Mouse (Mus musculus): ENCODE results near the gene Lgi4.

Gene Lgi4

DNA sequence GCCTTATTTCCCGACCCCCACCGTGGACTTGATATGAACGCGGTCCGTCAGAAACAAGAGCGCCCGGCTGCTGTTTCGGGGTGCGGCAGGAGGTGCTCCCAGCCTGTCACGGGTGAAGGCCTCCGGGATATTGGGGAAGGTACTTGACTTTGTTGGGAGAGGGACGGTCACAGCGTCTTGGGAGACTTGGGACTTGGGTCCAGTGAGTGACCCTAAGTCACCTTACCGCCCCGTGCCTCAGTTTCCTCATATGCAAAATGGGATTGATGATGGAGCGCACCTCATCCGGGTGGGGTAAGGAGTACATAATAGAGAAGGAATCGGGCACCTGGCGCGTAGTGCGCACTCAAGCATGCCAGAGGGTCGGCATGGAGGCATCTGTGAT is 6.9 kb upstream of the Lgi4 start:
- no peak for DNase-seq (ENCODE audit: low spot score)

DNA sequence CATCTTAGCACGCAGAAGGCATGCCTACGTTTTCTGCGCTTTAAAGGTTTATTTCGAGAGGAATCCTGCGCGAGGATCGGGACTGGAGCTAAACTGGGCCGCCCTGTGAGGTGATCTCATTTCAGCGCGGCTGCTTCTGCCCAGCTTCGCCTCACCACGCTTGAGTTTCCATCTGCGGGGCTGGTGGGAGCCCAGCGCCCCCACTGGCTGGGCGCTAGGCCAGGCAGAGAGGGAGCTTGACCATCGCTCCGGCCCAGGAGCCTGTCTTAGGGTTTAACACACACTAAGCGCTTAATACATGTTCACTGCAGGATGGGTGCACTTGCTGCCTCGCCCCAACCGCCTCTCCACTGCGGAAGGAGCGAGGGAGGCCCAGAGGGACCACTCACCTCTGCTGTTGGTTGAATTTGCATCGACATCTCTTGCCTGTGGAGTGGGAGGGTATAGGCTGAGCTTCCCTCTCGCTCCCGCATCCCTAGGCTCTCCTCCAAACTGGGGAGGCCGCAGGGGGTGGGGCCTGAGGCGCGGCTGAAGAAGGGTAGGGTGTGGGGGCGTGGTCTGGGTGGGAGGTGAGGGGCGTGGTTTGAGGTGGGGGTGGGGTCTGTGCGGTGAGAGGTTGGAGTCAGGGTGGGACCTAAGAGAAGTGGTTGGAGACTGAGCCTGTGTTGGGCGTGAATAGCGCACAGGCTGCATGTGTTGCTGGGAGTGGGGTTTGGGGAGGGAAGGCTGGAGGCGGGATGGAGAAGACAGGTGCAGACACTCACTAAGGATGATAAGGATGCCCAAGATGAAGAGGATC is 6.3 kb upstream of the Lgi4 start:
- DNase-seq (ENCODE audit: low spot score): no peak

DNA sequence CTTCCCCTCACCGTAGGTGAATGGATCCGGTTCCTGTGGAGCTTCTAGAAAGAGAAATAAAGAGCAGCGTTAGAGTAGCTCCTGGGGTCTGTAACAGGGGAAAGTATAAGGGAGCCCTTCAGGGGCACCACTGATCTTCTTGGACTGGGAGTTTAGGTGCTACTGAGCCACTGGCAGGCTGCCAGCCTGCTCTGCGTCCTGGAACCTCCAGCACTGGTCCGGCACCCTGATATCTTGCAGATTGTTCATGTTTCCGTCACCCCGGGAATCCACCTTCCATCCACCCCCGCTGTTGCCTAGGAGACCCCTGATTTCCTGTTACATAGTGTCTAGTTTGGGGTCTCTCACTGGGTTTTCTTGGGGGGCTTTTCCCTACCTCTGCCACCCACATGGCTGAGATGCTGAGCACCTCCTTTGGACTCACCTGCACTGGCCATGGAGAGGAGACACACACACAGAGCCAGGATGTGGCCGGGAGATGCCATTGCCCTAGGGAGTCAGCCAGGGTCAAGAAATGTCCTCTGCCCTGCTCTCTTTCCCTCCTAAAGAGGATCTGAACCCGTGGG is 5.2 kb upstream of the Lgi4 start:
- DNase-seq (ENCODE audit: low spot score): no peak

DNA sequence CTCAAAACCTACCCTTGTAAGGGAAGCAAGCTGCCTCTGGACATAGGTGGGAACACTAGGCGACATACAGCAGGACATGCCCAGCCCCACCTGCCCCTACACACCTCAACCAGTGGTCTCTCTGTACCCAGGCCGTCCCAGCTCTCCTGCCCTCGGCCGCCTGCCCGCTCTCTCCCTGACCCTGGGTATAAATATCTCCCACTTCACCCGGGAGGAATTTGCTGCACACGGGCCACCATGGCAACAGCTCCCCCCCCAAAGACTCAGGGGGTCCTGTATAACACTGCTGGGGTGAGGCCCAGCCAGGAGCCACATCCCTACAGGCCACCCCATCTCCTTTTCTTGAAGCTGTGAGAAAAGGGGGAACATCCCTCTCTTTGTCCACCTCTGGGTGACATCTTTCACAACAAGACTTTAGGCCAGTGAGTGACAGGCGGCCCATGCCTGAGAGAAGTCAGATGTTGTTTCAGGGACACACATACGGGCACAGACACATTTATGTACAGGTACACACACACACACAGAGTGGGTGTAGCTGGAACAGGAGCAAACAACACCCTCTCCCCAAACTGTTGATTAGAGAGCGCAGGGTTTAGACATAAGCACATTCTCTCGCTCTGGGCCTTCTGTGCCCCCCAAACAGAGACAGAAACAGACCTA is 4.4 kb upstream of the Lgi4 start:
- DNase-seq (ENCODE audit: low spot score): no peak

DNA sequence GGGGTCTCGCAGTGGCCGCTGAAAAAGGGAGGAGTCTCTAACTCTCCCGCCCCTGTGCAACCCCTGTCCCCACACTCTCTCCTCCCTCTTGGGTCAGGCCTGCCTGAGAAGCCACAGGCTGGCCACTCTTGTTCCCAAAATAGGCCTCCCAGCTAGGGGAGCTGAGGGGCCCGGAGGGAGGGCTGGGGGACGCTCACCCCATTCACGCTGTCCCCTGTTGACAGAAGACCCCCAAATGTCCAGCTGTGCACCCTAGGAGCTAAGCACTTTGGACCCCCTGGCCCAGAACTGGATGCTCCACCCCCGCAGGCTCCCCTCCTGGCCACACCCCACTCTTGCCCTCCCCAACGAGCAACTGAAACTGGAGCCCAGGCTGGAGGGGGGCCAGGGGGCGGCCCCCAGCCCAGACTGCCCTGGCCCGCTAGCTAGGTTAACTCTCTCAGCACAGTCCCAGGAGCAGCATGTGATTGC is 3.8 kb upstream of the Lgi4 start:
- DNase-seq (ENCODE audit: low spot score): peak; percentile 81

DNA sequence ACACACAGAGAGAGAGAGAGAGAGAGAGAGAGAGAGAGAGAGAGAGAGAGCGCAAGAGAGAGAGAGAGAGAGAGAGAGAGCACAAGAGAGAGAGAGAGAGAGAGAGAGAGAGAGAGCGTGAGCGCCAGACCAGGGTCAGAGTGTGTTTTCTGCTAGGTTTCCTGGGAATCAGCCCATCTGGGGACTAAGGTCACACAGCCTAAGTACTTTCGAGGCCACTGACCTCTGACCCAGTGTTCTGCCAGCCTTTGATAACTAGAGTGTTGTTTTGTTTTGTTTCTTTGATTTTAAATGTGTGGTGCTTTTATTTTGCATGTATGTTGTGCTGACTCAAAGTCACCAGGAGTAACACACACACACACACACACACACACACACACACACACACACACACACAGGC is 3.3 kb upstream of the Lgi4 start:
- no peak for DNase-seq (ENCODE audit: low spot score)

DNA sequence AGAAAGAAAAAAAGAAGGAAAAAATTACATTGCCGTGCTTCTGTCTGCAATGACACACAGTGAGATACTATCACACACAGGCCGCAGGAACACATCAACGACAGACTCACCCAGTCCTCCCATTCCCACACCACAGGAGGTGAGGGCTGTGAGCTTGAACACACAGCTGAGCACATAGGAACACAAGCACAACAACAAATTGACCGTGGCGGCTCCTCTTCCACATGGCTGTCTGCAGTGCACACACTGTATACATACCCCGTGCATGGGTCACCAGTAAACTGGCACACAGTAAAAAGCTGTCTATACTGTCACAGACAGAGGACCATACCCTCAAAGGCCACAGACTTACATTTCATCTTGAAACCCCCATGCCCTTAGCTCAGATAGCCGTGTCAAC is 2.7 kb upstream of the Lgi4 start:
- DNase-seq (ENCODE audit: low spot score): no peak

DNA sequence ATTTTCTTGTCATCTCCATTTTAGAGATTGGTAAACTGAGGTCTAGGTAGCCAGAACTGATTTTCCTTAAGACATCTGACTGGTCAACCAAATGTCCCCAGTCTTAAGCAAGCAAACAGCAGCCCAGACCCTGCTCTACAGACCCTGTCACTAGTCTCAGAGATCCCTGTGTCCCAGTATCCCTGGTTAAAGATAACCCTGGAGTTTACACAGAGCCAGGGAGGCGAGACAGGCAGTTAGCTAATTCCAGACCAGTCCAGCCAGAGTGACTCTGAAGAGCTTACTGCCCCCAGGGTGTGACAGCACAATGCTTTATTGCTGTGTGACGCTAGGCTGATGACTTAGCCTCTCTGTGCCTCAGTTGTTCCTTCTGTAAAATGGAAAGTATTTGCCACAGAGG is 2.1 kb upstream of the Lgi4 start, which contains the start of gene Fxyd1:
Gene Fxyd1 (minus strand): TSS at position 129 of the 400 bp plus-strand sequence.
- no peak for DNase-seq (ENCODE audit: low spot score)

DNA sequence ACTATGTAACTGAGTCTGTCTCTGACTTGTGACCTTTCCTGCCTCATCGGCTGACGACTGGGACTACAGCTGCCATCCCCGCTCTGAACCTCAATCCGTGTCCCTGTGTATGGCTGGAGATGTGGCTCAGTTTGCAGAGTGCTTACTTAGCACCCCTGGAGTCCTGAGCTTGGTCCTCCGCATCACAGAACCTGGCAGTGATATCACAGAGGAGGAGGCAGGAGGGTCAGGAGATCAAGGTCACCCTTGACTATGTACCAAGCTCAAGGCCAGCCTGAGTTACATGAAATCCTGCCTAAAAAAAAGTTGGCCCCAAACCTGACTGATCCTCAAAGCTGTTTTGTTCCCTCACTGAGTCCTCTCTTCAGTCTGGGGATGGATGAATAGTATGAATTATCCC is 1.4 kb upstream of the Lgi4 start:
- no peak for DNase-seq (ENCODE audit: low spot score)

DNA sequence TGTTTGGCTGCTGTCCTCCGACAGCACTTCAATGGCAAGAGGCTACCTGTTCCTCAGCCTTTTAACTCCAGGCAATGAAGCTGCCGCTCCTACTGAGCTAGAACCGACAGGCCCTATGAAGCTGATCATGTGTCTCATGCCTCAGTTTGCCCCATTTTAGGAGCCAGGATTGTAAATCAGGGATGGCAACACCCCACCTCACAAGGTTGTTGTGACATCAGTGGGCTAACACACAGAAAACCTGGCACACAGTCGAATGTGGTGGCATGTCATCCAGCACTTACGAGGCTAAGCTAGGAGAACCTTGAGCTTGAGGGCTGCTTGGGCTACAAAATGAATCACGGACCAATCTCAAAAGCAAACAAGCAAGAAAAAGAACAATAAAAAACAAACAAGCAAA is 931 bp upstream of the Lgi4 start:
- no peak for DNase-seq (ENCODE audit: low spot score)

DNA sequence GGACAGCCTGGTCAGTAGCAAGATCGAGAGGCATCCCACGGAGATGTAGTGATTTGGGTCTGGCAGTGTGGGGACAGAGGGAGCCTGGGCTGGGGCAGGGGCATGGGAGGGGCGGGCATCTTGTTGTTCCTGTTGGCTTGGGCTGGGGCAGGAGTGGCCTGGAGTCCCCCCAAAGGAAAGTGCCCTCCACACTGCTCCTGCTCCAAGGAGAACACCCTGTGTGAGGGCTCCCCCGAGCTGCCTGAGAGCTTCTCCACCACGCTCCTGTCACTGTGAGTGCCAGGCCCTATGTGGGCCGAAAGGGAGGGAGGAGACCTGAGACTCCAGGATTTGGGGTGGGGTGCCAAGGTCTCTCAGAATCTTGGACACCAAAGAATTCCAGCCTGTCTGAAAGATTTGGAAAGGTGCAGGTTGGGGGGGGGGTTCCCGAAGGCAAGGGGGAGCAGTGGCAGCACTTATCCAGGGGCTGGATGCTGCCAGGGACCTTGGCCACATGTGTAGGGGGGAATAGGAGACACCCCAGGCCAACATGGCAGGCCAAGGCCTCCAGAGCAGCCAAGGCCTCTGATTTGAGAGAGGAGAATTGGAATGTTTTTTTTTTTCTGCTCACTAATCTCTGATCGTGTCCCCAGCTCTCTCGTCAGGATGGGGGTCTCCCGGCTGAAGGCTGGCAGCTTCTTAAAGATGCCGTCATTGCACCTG is 928 bp downstream of the Lgi4 start:
- no peak for DNase-seq (ENCODE audit: low spot score)

DNA sequence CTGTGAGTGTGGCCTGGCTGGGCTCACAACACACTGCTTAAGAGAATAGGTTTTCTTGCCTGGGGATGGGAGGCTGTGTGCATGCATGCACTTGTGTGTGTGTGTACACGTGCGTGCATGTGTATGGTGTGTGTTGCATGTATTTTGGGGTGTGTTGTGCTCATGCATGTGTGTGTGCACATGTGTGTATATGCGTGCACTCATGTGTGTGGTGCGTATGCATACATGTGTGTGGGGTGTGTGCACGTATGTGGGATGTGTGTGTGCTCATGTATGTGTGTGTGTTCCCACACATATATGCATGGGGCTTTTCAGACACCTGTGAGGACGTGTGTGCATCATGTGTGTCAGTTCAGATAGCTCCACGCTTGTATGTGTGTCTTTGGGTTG is 1.5 kb downstream of the Lgi4 start:
- no peak for DNase-seq (ENCODE audit: low spot score)

DNA sequence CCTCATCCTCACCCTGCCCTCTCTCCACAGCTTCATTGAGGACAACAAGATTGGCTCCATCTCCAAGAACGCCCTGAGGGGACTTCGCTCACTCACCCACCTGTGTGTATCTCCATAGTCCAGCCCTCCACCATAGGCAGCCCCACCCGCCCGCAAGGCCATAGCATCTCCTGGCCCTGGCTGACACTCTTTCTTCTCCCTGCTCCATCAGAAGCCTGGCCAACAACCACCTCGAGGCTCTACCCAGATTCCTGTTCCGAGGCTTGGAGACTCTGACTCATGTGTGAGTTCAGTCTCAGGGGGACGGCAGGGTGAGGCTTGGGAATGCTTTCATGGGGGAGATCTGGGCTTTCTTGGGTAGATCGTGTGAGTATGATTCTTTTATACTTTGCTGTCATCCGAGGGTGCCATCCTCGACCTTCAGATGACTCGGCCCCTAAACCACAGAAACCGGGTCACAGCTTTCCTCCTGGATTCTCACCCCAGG is 4.0 kb downstream of the Lgi4 start:
- no peak for DNase-seq (ENCODE audit: low spot score)

DNA sequence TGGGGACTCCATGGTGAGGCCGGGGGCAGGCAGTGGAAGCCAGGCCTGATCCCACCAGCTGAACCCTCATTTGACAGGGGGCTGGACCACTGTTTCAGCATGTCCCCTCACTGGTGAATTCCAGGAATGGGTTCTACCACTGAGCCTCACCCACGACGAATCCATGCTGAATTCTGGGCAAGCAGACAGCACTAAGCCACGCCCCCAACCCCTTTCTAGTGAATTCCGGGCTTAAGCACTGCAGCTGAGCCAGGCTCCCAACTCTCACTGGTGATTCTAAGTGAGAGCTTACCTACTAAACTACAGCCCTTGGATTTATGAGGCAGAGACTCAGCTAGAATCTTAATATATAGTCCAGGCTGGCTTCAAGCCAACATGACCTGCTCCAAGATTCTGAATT is 8.7 kb downstream of the Lgi4 start:
- no peak for DNase-seq (ENCODE audit: low spot score)

DNA sequence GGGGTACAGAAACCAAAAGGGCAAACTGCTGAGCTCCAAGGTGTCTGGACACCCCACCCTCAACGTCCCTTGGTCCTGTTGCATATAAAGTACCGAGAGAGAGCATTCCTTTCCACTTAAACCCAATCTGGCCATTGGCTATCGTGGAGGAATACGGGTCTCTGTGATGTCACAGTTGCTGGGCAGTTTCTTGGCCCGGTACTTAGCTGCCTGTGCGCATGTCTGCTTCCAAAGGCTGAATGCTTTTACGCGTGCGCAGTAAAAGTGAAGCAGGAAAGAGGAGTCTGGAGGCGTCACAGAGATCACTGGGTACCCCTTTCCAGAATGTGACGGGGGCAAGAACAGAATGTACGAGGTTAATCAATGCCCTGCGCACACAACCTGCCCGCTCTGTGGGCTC is 10.3 kb downstream of the Lgi4 start:
- DNase-seq (ENCODE audit: low spot score): no peak

DNA sequence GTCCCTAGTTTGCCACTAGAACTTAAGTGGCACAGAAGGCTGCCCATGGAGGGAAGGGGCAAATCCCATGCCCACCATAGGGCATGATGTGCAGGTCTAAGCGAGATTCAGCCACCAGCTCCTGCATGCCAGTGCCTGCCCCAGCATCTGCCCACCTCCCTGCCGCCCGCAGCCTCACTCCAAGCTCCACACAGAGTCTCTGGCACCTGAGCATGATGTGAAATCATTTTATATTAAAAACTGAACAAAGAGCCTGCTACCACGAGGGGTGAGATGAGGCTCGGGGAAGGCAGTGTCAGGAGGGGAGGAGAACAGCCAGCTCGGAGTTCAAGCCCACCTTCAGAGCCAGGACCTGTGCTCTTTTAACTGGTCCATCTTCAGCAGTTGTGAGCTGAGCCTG is 11.2 kb downstream of the Lgi4 start:
- no peak for DNase-seq (ENCODE audit: low spot score)

DNA sequence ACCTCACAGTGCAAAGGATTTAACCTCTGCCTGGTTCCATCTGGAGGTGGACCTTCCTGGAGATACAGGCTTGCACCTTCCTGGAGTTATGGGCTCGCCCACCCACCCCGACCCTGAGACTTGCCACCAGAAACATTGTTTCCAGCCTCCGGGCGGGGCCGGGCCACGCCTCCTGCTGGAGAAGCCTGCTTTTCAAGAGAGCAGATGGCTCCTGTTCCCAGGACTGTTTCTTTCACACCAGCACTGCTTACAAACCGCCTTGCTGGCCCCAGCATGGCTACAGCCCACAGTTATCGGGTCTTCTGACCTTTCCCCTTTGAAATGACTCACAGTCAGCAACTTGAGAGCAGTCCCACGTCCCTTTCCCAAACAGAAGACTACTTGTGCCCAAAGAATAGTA is 13.2 kb downstream of the Lgi4 start:
- no peak for DNase-seq (ENCODE audit: low spot score)

DNA sequence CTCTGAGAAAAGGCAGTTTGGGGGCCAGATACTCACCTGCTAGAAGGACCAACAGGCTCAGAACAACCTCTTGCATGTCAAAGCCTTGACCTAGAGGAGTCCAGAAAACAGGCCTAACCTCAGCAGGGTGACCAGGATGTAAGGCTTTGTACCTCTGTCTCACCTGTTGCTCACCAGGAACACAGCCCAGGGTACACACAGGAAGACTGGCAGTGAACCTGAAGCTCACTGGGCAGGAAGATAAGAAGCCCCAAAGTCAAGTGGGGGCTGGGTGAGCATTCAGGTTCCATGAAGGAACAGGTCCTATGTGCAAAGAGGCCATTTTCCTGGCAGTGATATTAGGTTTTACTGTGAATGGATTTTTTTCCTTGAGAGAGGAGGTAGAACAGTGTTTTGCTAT is 14.4 kb downstream of the Lgi4 start:
- DNase-seq (ENCODE audit: low spot score): no peak

DNA sequence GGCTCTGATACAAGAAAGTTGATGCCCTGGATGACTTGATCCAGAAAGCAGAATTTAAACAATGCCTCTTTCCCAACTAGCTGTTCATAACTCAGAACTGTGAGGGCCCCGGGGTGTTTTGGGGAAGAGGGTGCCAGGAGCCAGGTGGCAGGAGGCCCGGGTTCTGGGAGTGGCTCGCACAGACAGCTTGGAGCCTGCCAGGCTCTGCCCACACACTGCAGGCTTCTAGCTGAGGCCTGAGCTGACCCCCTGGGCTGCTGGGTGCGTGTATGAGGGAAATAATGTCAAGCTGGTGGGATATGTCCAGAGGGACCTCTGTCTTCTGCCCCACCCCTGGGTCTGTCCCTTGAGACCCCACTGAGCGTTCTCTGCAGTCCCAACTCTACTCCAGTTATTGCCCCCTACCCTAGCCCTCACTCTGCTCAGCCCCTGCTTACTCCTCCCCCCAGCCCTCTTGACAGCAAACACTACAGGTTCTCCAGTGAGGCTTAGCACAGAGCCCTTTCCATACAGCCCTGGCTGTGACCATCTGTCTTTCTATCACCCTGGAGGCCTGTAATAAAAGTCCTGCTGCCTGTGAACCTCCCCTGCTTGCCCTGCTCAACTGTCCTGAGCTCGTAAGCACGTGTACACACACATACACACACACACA is 15.0 kb downstream of the Lgi4 start:
- DNase-seq (ENCODE audit: low spot score): no peak

DNA sequence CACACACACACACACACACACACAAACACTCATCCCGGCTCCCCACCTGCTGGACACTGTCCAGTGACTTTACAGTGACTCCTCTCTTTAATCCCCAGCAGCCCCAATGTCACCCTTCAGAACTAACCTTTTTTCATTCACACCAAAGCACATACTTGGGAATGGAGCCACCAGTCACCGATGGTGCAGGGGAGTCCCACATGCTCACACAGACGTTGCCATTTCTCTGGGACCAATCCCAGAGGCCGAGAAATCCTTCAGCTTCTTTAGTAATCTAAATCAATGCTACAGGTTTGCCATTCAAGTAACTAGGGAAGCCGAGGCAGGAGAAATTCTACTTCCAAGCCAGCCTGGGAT is 15.5 kb downstream of the Lgi4 start:
- no peak for DNase-seq (ENCODE audit: low spot score)

DNA sequence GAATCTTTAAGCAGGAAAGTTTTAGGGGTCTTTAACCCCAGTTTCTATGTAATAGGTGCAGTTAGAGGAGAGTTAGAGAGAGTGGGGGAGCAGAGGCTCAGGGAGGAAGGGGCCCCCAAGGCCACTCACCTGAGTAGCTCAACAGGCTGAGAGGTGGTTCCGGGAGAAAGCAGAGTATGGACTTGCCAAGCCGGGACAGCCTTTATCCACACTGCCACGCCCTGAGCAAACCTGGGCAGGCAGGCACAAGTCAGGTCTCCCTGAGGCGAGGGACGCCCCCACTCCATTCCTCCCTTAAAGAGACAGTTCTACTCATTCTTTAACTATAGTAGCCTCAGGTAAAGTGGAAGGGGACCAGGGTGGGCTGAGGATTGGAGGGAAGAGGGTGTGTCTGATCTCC is 17.4 kb downstream of the Lgi4 start, which contains the start of gene Fxyd3:
Gene Fxyd3 (minus strand): TSS at position 213 of the 400 bp plus-strand sequence.
- DNase-seq (ENCODE audit: low spot score): no peak

DNA sequence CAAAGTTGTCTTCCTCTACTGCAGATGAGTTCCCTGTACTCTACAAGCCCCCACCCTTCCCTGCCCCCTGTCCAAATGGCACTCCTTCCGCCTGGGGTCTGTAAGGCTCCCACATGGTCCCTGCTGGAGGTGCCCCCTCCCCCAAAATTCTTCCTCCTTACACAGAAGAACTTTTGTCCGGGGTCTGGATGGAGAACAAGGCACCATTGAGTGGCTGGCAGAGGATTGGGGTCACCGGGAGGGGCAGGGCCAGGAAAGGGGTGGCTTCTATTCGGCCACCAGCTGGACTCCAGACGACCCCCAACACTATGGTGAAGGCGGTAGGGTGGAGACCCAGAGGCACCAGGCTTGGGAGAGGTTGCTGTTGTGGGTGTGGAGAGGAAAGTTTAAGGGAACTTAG is 18.3 kb downstream of the Lgi4 start:
- no peak for DNase-seq (ENCODE audit: low spot score)
